Mouse (Mus musculus) mouse trophoblast stem cell (cell line): ENCODE results near the gene Ripk4.

ENCODE experiments used
- in situ Hi-C, 2 experiments: fragments of 300-500 bp; cut with MseI, MboI; formaldehyde crosslinking; loops; 2 replicates in 1 of 2; 3 replicates in 1 of 2; pipeline ENCODE4 v1.15.1; 2025

Gene Ripk4

DNA sequence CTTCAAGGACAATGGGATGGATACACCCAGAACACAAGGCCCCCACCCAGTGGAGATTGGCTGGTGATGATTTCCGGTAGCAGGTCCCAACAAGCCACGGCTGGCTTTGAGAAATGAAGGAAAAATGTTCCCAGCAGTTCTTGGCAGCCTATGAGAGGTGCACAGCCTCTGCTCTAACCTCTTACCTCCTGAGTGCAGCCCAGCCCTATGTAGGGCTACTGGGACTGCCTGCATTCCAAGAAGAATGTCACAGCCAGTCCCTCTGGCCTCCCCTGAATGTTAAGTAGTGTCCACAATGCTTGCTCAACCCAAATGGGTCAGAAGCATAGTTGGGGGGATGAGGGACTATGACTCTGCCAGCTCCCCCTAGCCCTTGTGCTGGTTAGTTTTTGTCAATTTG lies 27.0 kb downstream of the Ripk4 start:
- in situ Hi-C loops = no loop called here

GRCm38 (mm10) chr16:97734760-97735322 lies 28.7 kb downstream of the Ripk4 start:
- in situ Hi-C loops = no loop called here

DNA sequence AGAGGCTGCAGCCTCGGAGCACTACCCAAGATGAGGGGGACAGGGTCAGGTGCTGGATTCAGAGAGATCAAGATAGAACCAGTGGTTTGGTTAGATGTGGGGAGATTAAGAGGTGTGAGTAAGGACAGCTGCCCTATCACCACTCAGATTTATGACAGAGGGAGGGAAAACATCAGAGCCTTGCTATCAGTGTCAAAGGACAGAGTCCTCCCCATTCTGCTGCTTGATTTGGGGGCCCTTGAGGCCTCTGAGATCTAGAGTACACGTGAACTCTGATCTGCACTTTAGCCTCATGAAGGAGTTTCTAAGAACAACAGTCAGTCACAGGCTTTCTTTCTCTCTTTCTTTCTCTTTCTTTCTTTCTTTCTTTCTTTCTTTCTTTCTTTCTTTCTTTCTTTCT lies 30.0 kb downstream of the Ripk4 start:
- in situ Hi-C loops = no loop called here

- in situ Hi-C loops = no loop called here
Measured at GRCm38 (mm10) chr16:97730321-97730720, 33.3 kb downstream of the Ripk4 start.

GRCm38 (mm10) chr16:97726436-97726835 lies 37.2 kb downstream of the Ripk4 start:
- in situ Hi-C loops = no loop called here

DNA sequence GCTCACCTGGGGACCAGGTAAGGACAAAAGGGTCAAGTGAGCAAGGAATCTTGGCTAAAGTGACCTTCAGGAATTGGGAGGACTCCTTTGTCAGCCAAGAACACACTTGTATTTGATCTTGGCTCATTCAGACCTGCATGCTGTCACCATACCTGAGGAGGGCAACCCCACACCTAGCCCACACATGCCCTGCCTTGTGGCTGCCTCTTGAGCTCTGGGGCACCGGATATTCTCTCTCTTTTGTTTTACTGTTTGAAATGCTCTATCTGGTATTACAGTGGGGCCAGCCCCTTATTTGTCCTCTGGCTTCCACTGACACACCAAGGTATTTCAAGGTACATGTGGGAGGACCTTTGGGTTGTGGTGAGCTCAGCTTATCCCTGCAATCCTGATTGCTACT lies 43.5 kb downstream of the Ripk4 start:
- in situ Hi-C loops = no loop called here

DNA sequence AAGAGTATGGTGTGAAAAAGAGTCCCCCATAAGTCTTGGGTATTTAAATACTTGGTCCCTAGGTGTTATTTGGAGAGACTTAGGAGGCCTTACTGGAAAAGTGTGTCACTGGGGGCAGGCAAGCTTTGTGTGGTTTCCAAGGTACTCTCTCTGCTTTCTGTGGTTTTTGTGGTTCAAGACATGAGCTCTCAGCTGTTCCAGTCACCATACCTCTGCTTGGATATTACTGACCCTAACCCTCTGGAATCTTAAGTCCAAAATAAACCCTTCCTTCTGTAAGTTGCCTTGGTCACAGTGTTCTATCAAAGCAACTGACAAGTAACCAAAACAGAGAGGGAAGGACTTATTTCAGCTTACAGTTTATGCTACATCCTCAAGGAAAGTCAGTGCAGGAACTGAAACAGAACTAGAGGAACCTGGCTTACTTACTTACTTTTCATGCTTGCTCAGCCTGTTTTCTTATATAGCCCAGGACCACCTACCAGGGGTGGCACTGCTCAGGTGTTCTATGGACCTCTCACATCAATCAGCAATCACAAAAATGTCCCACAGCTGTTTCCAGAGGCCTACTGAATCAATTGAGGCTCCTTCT lies 44.1 kb downstream of the Ripk4 start:
- in situ Hi-C loops = no loop called here

- in situ Hi-C loops = no loop called here
Measured at GRCm38 (mm10) chr16:97716567-97716966, 47.0 kb downstream of the Ripk4 start.

DNA sequence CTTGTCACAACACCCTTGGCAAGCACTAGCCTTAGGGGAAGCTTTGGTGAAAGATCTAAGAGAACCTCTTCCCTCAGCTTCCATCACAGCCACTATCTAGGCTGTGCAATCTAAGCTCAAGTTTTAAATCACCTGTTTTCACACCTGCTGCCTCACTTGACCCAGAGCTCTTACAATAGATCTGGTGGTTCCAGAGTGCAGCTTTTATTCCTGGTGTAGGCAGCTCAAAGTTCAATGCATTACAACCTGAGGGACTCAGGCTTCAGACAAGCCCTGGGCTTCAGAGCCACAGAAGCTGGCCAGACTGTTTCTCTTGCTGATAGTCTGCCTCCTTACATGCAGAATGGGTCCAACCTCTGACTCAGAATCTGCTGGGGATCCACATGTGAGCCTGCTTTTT lies 51.5 kb downstream of the Ripk4 start:
- in situ Hi-C loops = no loop called here

- in situ Hi-C loops = no loop called here
Measured at GRCm38 (mm10) chr16:97701871-97702270, 61.7 kb downstream of the Ripk4 start.

DNA sequence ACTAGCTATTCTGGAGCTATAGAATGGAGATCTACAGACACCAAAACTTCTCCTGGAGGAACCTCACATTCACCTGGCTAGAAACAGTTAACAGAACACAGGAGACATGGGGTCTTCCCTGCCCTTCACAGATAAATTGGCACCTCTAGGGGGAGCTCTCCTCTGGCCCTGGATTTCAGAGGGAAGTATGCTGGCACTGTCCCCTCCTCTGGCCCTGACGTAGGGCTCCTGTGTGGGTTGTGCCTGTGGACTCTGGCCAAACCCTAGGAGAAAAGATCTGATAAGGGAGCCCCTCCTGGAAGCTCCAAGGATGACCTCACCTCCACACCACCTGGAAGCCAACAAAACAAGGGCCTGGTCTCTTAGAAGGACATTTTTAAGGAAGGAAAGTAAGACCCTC lies 65.8 kb downstream of the Ripk4 start:
- in situ Hi-C loops = no loop called here

DNA sequence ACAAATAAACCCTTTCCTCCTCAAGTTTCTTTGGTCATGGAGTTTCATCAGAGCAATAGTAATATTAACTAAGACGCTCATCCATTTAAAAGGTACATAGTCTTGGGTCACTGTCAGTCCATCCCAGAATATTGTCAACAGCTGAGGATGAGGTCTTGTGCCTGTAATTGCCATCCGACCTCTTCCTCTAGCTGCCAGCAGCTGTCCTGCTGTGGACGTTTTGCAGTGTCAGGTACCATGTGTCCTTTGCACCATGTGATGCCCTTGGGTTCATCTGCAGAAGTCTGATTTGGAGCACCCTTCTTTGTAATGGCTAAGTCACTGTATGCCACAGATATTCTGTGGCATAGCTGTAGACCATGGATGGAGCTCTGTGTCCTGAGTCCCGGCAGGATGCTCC lies 67.9 kb downstream of the Ripk4 start:
- in situ Hi-C loops = no loop called here
